Mouse (Mus musculus): ENCODE measurements around the gene Olig1. TPM values are rescaled to one million over a fixed set of nuclear protein-coding genes. Genes with fewer than 3 reads are reported as not detected.

The Olig1 gene
- polyA plus RNA-seq, 1 experiment = 61.3 TPM

DNA sequence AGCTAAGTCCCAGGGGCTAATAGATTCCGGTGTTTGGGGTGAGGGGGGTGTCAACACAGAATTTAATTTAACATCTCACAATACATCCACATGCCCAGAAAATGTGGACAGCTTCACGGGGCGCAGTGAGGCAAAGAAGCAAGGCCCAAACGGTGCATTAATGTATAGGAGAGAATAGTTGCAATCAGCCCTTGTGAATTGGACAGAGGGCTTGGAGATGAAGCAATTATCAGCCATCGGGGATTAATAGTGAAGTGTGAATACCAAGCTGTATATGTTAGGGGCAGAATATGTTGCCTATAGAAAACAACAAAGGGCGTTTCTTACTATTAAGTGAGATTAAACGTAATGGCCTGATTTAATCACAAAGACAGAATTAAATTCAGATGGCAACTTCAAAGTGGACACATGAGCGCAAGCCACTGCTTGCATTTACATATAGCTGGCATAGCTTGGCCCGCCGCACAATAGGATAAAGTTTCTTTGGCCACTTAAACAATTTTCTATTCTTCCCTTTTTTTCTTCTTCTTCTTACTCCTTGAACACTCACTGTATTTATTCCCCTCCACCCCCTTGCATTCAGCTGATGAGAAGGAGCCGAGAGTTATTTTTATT, 23.3 kb downstream of the Olig1 start:
- peak; percentile 67 for DNase-seq (ENCODE audit: low read depth)
- no peak for TF ChIP-seq POLR2A (IDR thresholded peaks at IDR 0.05; ENCODE audit: borderline replicate concordance, extremely low read depth, insufficient read depth, insufficient read length, poor library complexity, severe bottlenecking)
- TF ChIP-seq CTCF (IDR thresholded peaks at IDR 0.05; ENCODE audit: borderline replicate concordance, extremely low read depth, insufficient read depth, insufficient read length) = no peak

DNA sequence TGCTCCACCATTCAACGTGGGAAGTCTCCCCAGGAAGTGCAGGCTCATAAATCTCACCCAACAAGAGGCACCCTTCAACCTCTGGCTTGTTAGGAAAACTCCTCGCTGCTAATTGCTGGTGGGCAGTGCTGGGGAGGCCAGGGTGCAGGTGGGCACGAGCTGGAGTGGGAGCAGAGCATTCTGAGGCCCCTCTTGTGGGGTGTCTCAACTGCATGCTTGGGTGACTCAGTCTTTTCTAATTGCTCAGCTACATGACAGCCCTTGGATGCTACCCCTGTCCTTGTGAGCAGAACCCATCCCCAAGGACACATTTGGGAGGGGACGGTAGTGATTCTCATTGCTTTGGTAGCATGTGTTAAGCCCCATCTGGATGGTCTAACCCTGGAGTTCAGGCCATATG, 28.2 kb downstream of the Olig1 start:
- DNase-seq (ENCODE audit: low read depth) = no peak
- TF ChIP-seq POLR2A (IDR thresholded peaks at IDR 0.05; ENCODE audit: borderline replicate concordance, extremely low read depth, insufficient read depth, insufficient read length, poor library complexity, severe bottlenecking) (no peak), CTCF (IDR thresholded peaks at IDR 0.05; ENCODE audit: borderline replicate concordance, extremely low read depth, insufficient read depth, insufficient read length) (no peak)

DNA sequence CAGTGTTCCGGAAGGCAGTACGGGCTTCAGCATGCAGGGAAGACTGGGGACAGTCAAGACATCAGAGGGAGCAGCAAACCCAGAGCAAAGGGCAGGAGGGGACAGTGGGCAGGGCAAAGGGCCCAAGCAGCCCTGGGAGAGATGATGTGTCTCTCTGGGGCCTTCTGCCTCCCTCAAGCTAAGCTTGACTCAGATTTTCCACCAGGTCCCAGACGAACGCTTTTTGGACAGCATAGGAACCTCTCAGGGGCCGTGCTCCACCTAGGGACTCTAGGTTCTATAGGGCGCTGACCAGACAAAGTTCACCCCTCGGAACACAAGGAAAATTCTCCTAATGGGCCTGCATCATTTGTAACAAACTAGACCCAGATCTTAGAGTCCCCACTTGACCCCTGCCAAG, 29.8 kb downstream of the Olig1 start:
- no peak for DNase-seq (ENCODE audit: low read depth)
- TF ChIP-seq POLR2A (IDR thresholded peaks at IDR 0.05; ENCODE audit: borderline replicate concordance, extremely low read depth, insufficient read depth, insufficient read length, poor library complexity, severe bottlenecking) = no peak
- TF ChIP-seq CTCF (IDR thresholded peaks at IDR 0.05; ENCODE audit: borderline replicate concordance, extremely low read depth, insufficient read depth, insufficient read length) = no peak

DNA sequence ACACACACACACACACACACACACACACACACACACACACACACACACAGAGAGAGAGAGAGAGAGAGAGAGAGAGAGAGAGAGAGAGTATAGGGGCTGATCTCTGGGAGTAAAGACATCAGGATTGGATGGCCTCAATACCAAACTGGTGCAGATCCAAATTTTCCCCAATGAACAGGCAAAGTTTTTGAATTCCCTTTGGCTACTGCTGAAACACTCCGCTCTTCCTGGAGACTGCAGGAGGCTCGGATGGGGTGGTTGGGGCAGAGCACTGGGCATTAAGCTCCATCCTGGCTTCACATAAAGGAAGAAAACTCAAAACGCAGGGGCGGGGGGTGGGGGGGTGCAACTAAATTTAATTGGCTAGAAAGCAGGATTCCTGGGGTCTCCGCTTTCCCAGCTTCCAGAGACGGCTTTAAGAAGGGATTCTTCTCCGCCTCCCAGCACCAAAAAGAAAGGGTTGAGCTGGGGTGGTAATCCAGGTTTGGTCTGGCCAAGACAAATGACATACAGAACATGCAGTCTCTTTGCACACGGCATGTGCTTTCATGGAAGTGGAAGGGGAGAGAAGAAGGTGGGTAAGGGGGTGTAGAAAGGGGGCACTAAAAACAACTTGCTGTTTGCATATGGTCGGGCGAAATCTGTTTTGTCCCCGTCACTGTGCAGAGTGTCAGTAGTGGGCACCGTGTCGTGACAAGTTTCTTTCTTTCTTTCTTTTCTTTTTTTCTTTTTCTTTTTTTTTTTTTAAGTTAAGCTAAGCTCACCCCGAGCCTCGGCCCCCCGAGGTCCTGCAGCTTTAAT, 31.3 kb downstream of the Olig1 start:
- TF ChIP-seq POLR2A (IDR thresholded peaks at IDR 0.05; ENCODE audit: borderline replicate concordance, extremely low read depth, insufficient read depth, insufficient read length, poor library complexity, severe bottlenecking) (no peak), CTCF (IDR thresholded peaks at IDR 0.05; ENCODE audit: borderline replicate concordance, extremely low read depth, insufficient read depth, insufficient read length) (no peak)
- DNase-seq (ENCODE audit: low read depth) = peak; percentile 86

DNA sequence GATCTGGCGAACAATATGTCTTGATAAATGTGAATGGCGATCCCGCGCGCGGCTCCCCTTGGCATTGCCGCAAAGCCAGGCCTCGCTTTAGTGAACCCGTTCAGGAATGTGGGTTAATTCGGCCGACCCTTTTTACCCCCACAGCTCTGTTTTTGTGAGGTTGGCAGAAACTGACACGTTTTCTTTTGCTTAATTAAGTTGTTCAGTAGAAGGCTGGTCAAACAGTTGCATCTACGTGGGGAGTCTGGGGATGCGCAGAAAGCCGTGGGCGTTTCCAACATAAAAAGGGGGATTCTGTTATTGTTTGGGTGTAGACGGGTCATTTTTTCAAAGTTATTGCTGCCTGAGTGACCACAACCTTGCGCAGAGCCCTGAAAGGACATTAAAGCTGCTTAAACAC, 31.9 kb downstream of the Olig1 start:
- peak; percentile 90 for DNase-seq (ENCODE audit: low read depth)
- no peak for TF ChIP-seq CTCF (IDR thresholded peaks at IDR 0.05; ENCODE audit: borderline replicate concordance, extremely low read depth, insufficient read depth, insufficient read length)
- no peak for TF ChIP-seq POLR2A (IDR thresholded peaks at IDR 0.05; ENCODE audit: borderline replicate concordance, extremely low read depth, insufficient read depth, insufficient read length, poor library complexity, severe bottlenecking)

DNA sequence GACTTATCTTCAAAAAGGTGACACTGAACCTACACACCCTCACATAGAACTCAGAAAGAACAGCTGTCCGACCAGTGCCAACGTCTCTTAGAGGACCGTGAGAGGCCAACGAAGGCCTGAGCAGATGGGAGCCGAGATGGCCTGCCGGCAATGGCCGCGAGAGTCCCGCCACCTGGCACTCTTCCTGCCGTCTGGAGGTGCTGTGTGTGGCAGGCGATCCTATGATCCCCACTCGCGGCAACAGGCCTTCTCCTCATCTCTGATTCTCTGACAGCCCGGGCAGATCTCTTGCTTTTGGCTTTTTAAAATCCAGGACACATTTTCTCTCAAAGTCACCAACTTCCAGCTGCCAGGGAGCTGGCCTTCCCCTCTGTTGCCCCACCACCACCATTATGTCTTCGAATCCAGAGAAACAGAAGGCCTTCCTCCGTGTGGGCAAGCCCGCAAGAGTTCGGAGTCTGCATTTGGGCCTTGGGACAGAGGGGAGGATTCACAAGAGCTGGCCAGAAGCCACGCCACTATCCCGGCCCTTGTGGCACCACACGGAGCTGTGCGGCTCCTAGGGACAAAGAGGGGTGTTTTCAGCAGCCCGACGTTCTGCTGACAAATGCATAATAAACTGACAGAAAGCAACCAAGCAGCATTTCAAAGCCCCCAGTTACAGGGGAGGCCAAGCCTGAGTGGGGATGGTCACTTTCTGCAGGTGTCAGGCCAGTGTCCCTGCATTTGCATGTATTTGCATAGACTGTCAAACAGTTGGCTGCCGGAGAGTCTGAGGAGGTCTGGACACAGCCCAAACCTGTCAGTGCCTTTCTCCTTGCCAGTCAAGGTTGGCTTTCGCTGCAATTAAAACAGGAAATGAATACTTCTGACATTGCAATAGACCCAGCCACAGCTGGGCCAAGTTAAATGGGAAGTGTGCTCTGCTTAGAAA, 34.5 kb downstream of the Olig1 start:
- DNase-seq (ENCODE audit: low read depth) = peak; percentile 87
- TF ChIP-seq POLR2A (IDR thresholded peaks at IDR 0.05; ENCODE audit: borderline replicate concordance, extremely low read depth, insufficient read depth, insufficient read length, poor library complexity, severe bottlenecking) (no peak), CTCF (IDR thresholded peaks at IDR 0.05; ENCODE audit: borderline replicate concordance, extremely low read depth, insufficient read depth, insufficient read length) (no peak)

DNA sequence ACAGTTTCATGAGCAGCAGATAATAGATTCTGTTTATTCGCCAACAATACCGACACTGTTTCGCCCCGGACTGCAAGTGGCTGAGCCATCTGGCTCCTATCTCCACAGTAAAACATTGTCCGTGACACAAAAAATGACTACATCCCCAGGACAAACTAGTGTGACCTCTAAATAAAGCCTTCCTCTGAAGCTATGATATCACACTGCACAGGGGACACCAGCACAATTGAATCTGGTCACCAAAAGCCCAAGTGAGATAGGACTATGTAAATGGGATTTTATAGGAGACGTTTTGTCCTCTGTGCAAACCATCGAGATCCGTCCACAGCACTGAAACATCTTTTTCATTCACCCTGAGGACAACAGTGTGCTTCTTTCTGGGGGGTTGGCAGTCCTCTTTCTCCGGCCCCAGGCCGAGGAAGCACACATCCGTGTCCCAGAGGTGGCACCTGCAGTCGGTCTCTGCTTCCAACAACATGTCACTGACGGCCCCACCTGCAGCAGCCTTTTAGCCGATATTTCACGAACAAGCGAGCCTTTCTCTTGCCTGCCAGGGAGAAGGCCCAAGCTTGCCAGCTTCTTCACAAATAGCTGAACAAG, 36.0 kb downstream of the Olig1 start:
- peak; percentile 74 for DNase-seq (ENCODE audit: low read depth)
- TF ChIP-seq POLR2A (IDR thresholded peaks at IDR 0.05; ENCODE audit: borderline replicate concordance, extremely low read depth, insufficient read depth, insufficient read length, poor library complexity, severe bottlenecking) (no peak), CTCF (IDR thresholded peaks at IDR 0.05; ENCODE audit: borderline replicate concordance, extremely low read depth, insufficient read depth, insufficient read length) (no peak)

DNA sequence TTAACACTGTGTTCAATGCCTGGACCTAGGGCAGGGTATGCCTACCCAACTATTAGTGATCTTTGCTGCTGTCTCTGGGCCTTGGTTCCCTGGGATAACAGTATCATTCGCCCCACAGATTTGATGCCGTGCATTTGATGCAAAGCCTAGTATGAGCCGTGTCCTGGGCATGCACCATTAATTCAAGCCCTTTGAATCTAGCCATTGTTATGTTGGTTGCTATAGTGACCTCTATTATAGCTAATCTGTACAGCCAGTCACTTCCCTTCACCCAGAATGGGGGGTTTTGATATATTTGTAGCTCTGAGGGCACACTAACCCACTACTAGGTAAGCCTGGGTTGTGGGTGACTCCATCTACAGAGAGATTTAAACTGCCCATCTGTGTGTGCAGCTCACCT, 40.3 kb downstream of the Olig1 start:
- no peak for TF ChIP-seq POLR2A (IDR thresholded peaks at IDR 0.05; ENCODE audit: borderline replicate concordance, extremely low read depth, insufficient read depth, insufficient read length, poor library complexity, severe bottlenecking)
- no peak for DNase-seq (ENCODE audit: low read depth)

DNA sequence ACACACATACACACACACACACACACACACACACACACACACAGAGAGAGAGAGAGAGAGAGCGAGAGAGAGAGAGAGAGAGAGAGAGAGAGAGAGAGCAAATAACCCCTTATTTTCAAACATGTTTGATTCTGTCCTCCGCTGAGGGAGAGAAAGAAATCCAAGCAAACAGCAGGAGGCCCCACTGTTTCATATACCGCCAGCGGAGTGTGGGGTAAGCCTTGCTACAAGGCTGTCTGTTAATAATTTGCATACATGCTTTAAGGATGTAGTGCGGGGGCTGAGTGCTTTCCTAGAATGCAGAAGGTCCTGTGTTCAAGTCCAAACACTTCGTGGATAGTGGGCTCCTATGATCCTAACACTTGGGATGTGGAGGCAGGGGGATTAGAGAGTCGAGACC, 43.3 kb downstream of the Olig1 start:
- TF ChIP-seq POLR2A (IDR thresholded peaks at IDR 0.05; ENCODE audit: borderline replicate concordance, extremely low read depth, insufficient read depth, insufficient read length, poor library complexity, severe bottlenecking) = no peak
- TF ChIP-seq CTCF (IDR thresholded peaks at IDR 0.05; ENCODE audit: borderline replicate concordance, extremely low read depth, insufficient read depth, insufficient read length) = no peak
- DNase-seq (ENCODE audit: low read depth) = peak; percentile 61

DNA sequence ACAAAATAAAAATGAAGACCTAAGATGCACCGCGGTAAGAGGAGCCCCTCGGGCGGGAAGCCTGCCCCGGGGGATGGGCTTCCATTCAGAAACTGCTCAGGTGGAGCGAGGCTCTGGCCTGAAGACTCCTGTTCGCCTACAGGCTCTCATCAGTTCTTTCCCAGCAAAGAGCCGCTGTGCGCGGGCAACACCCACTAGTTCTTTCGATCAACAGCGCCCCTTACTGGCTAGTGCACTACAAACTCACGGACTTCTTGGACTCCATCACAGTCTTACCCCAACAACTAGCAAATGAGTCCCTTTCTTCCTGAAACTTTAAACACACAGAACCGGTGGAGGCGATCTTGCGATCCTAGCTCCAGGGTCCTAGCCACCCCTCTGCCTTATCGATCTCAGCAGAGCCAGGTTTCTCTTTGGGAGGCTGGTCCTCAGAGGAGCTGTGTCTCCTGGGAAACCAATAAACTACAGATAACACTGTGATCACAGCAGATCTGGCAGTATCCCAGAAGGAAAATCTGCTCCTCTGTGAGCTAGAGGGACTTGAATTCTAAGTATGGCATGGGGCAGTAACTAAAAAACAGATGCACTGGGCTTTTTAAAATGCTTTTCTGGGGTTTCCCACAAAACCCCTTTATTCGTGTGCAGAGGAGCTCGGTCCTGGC, 44.7 kb downstream of the Olig1 start:
- DNase-seq (ENCODE audit: low read depth) = peak; percentile 93
- TF ChIP-seq POLR2A (IDR thresholded peaks at IDR 0.05; ENCODE audit: borderline replicate concordance, extremely low read depth, insufficient read depth, insufficient read length, poor library complexity, severe bottlenecking) (no peak), CTCF (IDR thresholded peaks at IDR 0.05; ENCODE audit: borderline replicate concordance, extremely low read depth, insufficient read depth, insufficient read length) (peak; percentile 74)

All from brain, embryonic 14.5 days (tissue).